Mouse (Mus musculus): ENCODE measurements around the gene Hbs1l.

DNA sequence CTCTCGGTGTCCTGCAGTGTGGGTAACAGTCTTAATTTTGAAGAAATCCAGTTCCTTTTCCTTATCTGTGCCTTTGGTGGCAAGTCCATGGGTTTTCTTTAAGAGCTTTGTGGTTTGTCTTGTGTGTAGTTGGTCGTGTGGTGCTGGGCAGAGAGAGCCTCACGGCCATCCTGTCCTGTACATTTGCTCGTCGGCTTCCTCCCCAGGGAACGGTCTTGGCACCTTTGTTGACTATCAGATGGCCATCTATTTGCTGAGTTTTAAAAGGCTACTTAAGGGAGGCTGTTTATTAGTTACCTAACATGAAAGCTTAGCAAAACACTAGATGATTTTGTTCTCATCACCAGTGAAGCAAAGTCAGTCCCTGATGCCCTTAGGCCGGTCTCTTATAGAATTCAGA lies 66.1 kb downstream of the Hbs1l start:
- TF ChIP-seq POLR2A (IDR thresholded peaks at IDR 0.05; ENCODE audit: control insufficient read depth in 1 of 2, insufficient read depth in 1 of 2, low read depth in 1 of 2, low read length in 2 of 2, poor library complexity in 1 of 2) (no peak), CTCF (IDR thresholded peaks at IDR 0.05 in 2 of 3, conservative IDR thresholded peaks at IDR 0.05 in 1 of 3; ENCODE audit: control insufficient read depth in 1 of 3, insufficient read depth in 1 of 3, low read depth in 2 of 3, low read length in 3 of 3, poor library complexity in 1 of 3, severe bottlenecking in 1 of 3) (no peak), NELFE (IDR thresholded peaks at IDR 0.05; ENCODE audit: low read depth, low read length) (no peak), TBP (IDR thresholded peaks at IDR 0.05; ENCODE audit: low read depth, low read length) (no peak), GATA1 (IDR thresholded peaks at IDR 0.05; ENCODE audit: low read depth, low read length) (no peak), RAD21 (IDR thresholded peaks at IDR 0.05; ENCODE audit: low read depth, low read length) (no peak), E2F4 (IDR thresholded peaks at IDR 0.05; ENCODE audit: borderline replicate concordance, low read depth, low read length) (no peak), EP300 (IDR thresholded peaks at IDR 0.05; ENCODE audit: low read depth in 1 of 2, low read length in 2 of 2) (no peak)

Data from MEL (cell line).